Mouse (Mus musculus) cortical plate, adult 2 months (tissue): Measurements from ENCODE around the gene Specc1. TPM values are rescaled to one million over a fixed set of nuclear protein-coding genes. Genes with fewer than 3 reads are reported as not detected.

Experiments used
- H3K27ac ChIP-seq: fragments of 200-500 bp; 2 replicates; pipeline ENCODE4 v1.5.1; 2012; ENCODE audit warnings: low read length, control low read depth, inconsistent platforms; ENCODE audit not compliant: insufficient read depth
- H3K4me1 ChIP-seq: fragments of 200-500 bp; 2 replicates; pipeline ENCODE4 v1.6.1; 2011; ENCODE audit warnings: low read length; ENCODE audit not compliant: control insufficient read depth, insufficient read depth
- H3K4me3 ChIP-seq: fragments of 200-500 bp; 2 replicates; pipeline ENCODE4 v1.5.1; 2011; ENCODE audit warnings: mild to moderate bottlenecking, low read length, control low read depth; ENCODE audit not compliant: insufficient read depth
- CTCF ChIP-seq: fragments of 200-500 bp; IDR thresholded peaks from 2 replicates; pipeline ENCODE4 v1.5.1; 2011; ENCODE audit warnings: mild to moderate bottlenecking, control low read depth, low read length; ENCODE audit not compliant: insufficient read depth; ENCODE audit errors: extremely low read depth
- POLR2A ChIP-seq: fragments of 200-500 bp; IDR thresholded peaks from 2 replicates; pipeline ENCODE4 v1.6.1; 2011; ENCODE audit warnings: mild to moderate bottlenecking, low read length, control low read depth; ENCODE audit not compliant: insufficient read depth; ENCODE audit errors: extremely low read depth
- polyA plus RNA-seq: library from polyadenylated mRNA; depleted of rRNA; stranded (reverse); fragments of >200 nt; gene quantifications from 2 replicates; pipeline ENCODE4 v1.2.3, GENCODE M21; 2012

The Specc1 gene
- polyA plus RNA-seq, 1 experiment: 43.2 TPM

GRCm38 (mm10) chr11:62022718-62023493, 66.3 kb downstream of the Specc1 start:
- peaks cover 9% of the 10 kb centered on the region; the same call in 1 of the 2 replicates for H3K4me1 ChIP-seq
- no peak overlapping the region for H3K4me3 ChIP-seq
- TF ChIP-seq POLR2A (no peak), CTCF (no peak)
- H3K27ac ChIP-seq: no peak overlapping the region

GRCm38 (mm10) chr11:62023494-62024233, 67.1 kb downstream of the Specc1 start:
- Histone ChIP-seq H3K27ac (no peak overlapping the region), H3K4me1 (peaks cover 9% of the 10 kb centered on the region; the same call in 1 of the 2 replicates)

GRCm38 (mm10) chr11:62024234-62024601, 67.7 kb downstream of the Specc1 start:
- no peak overlapping the region for H3K27ac ChIP-seq
- TF ChIP-seq POLR2A (no peak), CTCF (no peak)
- peaks cover 9% of the 10 kb centered on the region; the same call in 1 of the 2 replicates for H3K4me1 ChIP-seq
- H3K4me3 ChIP-seq: no peak overlapping the region

More at GRCm38 (mm10) chr11:62023494-62024233, 67.1 kb downstream of the Specc1 start:
- TF ChIP-seq CTCF (no peak), POLR2A (no peak)
- no peak overlapping the region for H3K4me3 ChIP-seq

- TF ChIP-seq CTCF (no peak), POLR2A (no peak)
- no peak overlapping the region for H3K27ac ChIP-seq
- peaks cover 9% of the 10 kb centered on the region; the same call in 1 of the 2 replicates for H3K4me1 ChIP-seq
Observed at GRCm38 (mm10) chr11:62024952-62025351, 68.4 kb downstream of the Specc1 start.

GRCm38 (mm10) chr11:62025770-62026169, 69.2 kb downstream of the Specc1 start:
- peaks cover 9% of the 10 kb centered on the region; the same call in 1 of the 2 replicates for H3K4me1 ChIP-seq
- H3K4me3 ChIP-seq: no peak overlapping the region
- TF ChIP-seq CTCF (no peak), POLR2A (no peak)
- H3K27ac ChIP-seq: no peak overlapping the region

More at GRCm38 (mm10) chr11:62024952-62025351, 68.4 kb downstream of the Specc1 start:
- H3K4me3 ChIP-seq: no peak overlapping the region

- TF ChIP-seq CTCF (no peak), POLR2A (no peak)
- Histone ChIP-seq H3K4me1 (peaks cover 9% of the 10 kb centered on the region; the same call in 1 of the 2 replicates), H3K4me3 (no peak overlapping the region), H3K27ac (no peak overlapping the region)
Observed at GRCm38 (mm10) chr11:62026345-62026815, 69.8 kb downstream of the Specc1 start.

- TF ChIP-seq CTCF: no peak
- no peak for TF ChIP-seq POLR2A
- H3K27ac ChIP-seq: no peak overlapping the region
- H3K4me3 ChIP-seq: no peak overlapping the region
- peaks cover 9% of the 10 kb centered on the region; the same call in 1 of the 2 replicates for H3K4me1 ChIP-seq
Observed at GRCm38 (mm10) chr11:62027271-62027670, 70.7 kb downstream of the Specc1 start.

GRCm38 (mm10) chr11:62027705-62028104, 71.1 kb downstream of the Specc1 start:
- no peak overlapping the region for H3K27ac ChIP-seq
- H3K4me1 ChIP-seq: peaks cover 9% of the 10 kb centered on the region; the same call in 1 of the 2 replicates
- TF ChIP-seq CTCF (no peak), POLR2A (no peak)
- H3K4me3 ChIP-seq: no peak overlapping the region

- H3K4me1 ChIP-seq: peaks cover 7% of the 10 kb centered on the region; the same call in 1 of the 2 replicates
- no peak overlapping the region for H3K4me3 ChIP-seq
- H3K27ac ChIP-seq: no peak overlapping the region
- TF ChIP-seq CTCF (no peak), POLR2A (no peak)
Observed at GRCm38 (mm10) chr11:62029171-62029570, 72.6 kb downstream of the Specc1 start.

- no peaks in the 10 kb centered on the region for H3K4me1 ChIP-seq
- no peak for TF ChIP-seq CTCF
- no peak for TF ChIP-seq POLR2A
- H3K27ac ChIP-seq: no peak overlapping the region
- no peak overlapping the region for H3K4me3 ChIP-seq
Observed at GRCm38 (mm10) chr11:62034564-62034963, 78.0 kb downstream of the Specc1 start.

- Histone ChIP-seq H3K4me3 (no peak overlapping the region), H3K4me1 (no peaks in the 10 kb centered on the region), H3K27ac (no peak overlapping the region)
- TF ChIP-seq CTCF: no peak
- no peak for TF ChIP-seq POLR2A
Observed at GRCm38 (mm10) chr11:62035220-62035619, 78.7 kb downstream of the Specc1 start.
